Mouse (Mus musculus) forebrain, embryonic 11.5 days (tissue): Measurements from ENCODE around the gene Trappc6a. TPM values are rescaled to one million over a fixed set of nuclear protein-coding genes. Genes with fewer than 3 reads are reported as not detected.

Source experiments
- ATAC-seq: fragments of 200-750 bp; cut with Nextera tagmentation; replicated peaks from 2 replicates; pipeline ENCODE4 v1.8.0; 2017; ENCODE audit warnings: moderate TSS enrichment; ENCODE audit not compliant: low FRiP score
- DNase-seq: peaks from one replicate; pipeline ENCODE4 v3.0.0-alpha.2; 2017; ENCODE audit warnings: low spot score
- H3K27ac ChIP-seq: fragments of 300-500 bp; sonication (generic); 2 replicates; pipeline ENCODE4 v1.5.1; 2014; ENCODE audit warnings: low read depth, low read length
- H3K27me3 ChIP-seq: fragments of 300-500 bp; sonication (generic); 2 replicates; pipeline ENCODE4 v1.6.1; 2014; ENCODE audit warnings: mild to moderate bottlenecking, low read length, mixed read lengths; ENCODE audit not compliant: control insufficient read depth, insufficient read depth
- H3K36me3 ChIP-seq: fragments of 300-500 bp; sonication (generic); 2 replicates; pipeline ENCODE4 v1.6.1; 2014; ENCODE audit warnings: mild to moderate bottlenecking, low read length, moderate library complexity, mixed read lengths; ENCODE audit not compliant: control insufficient read depth, insufficient read depth
- H3K4me1 ChIP-seq: fragments of 300-500 bp; sonication (generic); replicated peaks from 2 replicates; pipeline ENCODE4 v1.6.1; 2014; ENCODE audit warnings: low read length, mixed read lengths; ENCODE audit not compliant: control insufficient read depth, insufficient read depth
- H3K4me2 ChIP-seq: fragments of 300-500 bp; sonication (generic); 2 replicates; pipeline ENCODE4 v1.6.1; 2014; ENCODE audit warnings: low read depth, mild to moderate bottlenecking, low read length, moderate library complexity, mixed read lengths; ENCODE audit not compliant: severe bottlenecking
- H3K4me3 ChIP-seq: fragments of 300-500 bp; sonication (generic); 2 replicates; pipeline ENCODE4 v1.5.1; 2014; ENCODE audit warnings: low read depth, low read length
- H3K9ac ChIP-seq: fragments of 300-500 bp; sonication (generic); 2 replicates; pipeline ENCODE4 v1.6.1; 2014; ENCODE audit warnings: low read length
- H3K9me3 ChIP-seq: fragments of 300-500 bp; sonication (generic); 2 replicates; pipeline ENCODE4 v1.6.1; 2016; ENCODE audit warnings: low read length, mixed read lengths; ENCODE audit not compliant: control insufficient read depth
- WGBS: fragments of 180-500 bp; shearing (Covaris S2); extraction: QIAGEN DNeasy Blood & Tissue Kit; methylation state at CpG from one replicate; pipeline ENCODE4 v1.1.7; 2014; 5-methylcytosine and 5-hydroxymethylcytosine counted together
- polyA plus RNA-seq: library from polyadenylated mRNA; unstranded; fragments of >200 nt; fragmentation: Nextera tagmentation; extraction: Ambion mirVana; gene quantifications from 2 replicates; pipeline ENCODE4 v1.2.1, GENCODE M21; 2014

The Trappc6a gene
- polyA plus RNA-seq, 1 experiment from 2014 or later = 43.7 TPM

GRCm38 (mm10) chr7:19557982-19558900, 50.0 kb downstream of the Trappc6a start:
- no peak overlapping the region for H3K4me3 ChIP-seq
- H3K27me3 ChIP-seq = no peaks in the 10 kb centered on the region
- H3K36me3 ChIP-seq = no peaks in the 10 kb centered on the region
- ATAC-seq = no peak
- 92% methylated on average over 6 of the region's 6 CpGs for WGBS
- DNase-seq = no peak
- H3K27ac ChIP-seq = no peak overlapping the region
- H3K4me1 ChIP-seq = peaks cover 11% of the 10 kb centered on the region
- no peak overlapping the region for H3K9ac ChIP-seq
- H3K4me2 ChIP-seq = no peak overlapping the region
- no peaks in the 10 kb centered on the region for H3K9me3 ChIP-seq

GRCm38 (mm10) chr7:19558965-19559364, 50.8 kb downstream of the Trappc6a start:
- ATAC-seq (no peak), DNase-seq (no peak)
- H3K27me3 ChIP-seq = no peaks in the 10 kb centered on the region
- no peaks in the 10 kb centered on the region for H3K36me3 ChIP-seq
- H3K27ac ChIP-seq = no peak overlapping the region
- no peaks in the 10 kb centered on the region for H3K9me3 ChIP-seq
- H3K4me3 ChIP-seq = no peak overlapping the region
- H3K4me2 ChIP-seq = no peak overlapping the region
- no peak overlapping the region for H3K9ac ChIP-seq
- 37% methylated on average over 2 of the region's 2 CpGs for WGBS
- H3K4me1 ChIP-seq = peaks cover 14% of the 10 kb centered on the region

- ATAC-seq (no peak), DNase-seq (no peak)
- Histone ChIP-seq H3K4me3 (peak overlapping the region; percentile 97), H3K27me3 (no peaks in the 10 kb centered on the region), H3K4me2 (peak overlapping the region; percentile 99), H3K4me1 (peaks cover 14% of the 10 kb centered on the region), H3K27ac (no peak overlapping the region), H3K9ac (peak overlapping the region; percentile 93), H3K36me3 (peaks cover 11% of the 10 kb centered on the region; the same call in 1 of the 2 replicates), H3K9me3 (no peaks in the 10 kb centered on the region; the same call in 1 of the 2 replicates)
- 29% methylated on average over 11 of the region's 11 CpGs for WGBS
These were observed 52.5 kb downstream of the Trappc6a start for GRCm38 (mm10) chr7:19560491-19561260.

- Histone ChIP-seq H3K4me2 (peak overlapping the region; percentile 99), H3K27ac (peak overlapping the region; percentile 86; the same call in 1 of the 2 replicates), H3K27me3 (no peaks in the 10 kb centered on the region), H3K4me1 (peaks cover 14% of the 10 kb centered on the region), H3K9me3 (no peaks in the 10 kb centered on the region; the same call in 1 of the 2 replicates), H3K9ac (peak overlapping the region; percentile 93), H3K36me3 (peaks cover 11% of the 10 kb centered on the region; the same call in 1 of the 2 replicates), H3K4me3 (peak overlapping the region; percentile 97)
- ATAC-seq (no peak), DNase-seq (no peak)
- 1% methylated on average over 11 of the region's 11 CpGs for WGBS
These were observed 53.2 kb downstream of the Trappc6a start for GRCm38 (mm10) chr7:19561431-19561764.

GRCm38 (mm10) chr7:19561765-19562642, 53.8 kb downstream of the Trappc6a start:
- H3K4me3 ChIP-seq = peak overlapping the region; percentile 97
- peak; percentile 98 for DNase-seq
- no peaks in the 10 kb centered on the region for H3K27me3 ChIP-seq
- peak overlapping the region; percentile 99 for H3K4me2 ChIP-seq
- H3K9ac ChIP-seq = peak overlapping the region; percentile 93
- H3K27ac ChIP-seq = peak overlapping the region; percentile 86
- H3K36me3 ChIP-seq = peaks cover 11% of the 10 kb centered on the region; the same call in 1 of the 2 replicates
- H3K4me1 ChIP-seq = peaks cover 14% of the 10 kb centered on the region
- H3K9me3 ChIP-seq = no peaks in the 10 kb centered on the region; the same call in 1 of the 2 replicates
- under 1% methylated on average over 94 of the region's 102 CpGs for WGBS
- peak; percentile 85 for ATAC-seq

GRCm38 (mm10) chr7:19562643-19563410, 54.6 kb downstream of the Trappc6a start, which contains the start of gene Ppp1r37:
Gene Ppp1r37, minus strand, starts transcription at chr7:19563076.
- peak within 1 kb of the TSS; percentile 86 for H3K27ac ChIP-seq
- DNase-seq (no peak), ATAC-seq (peak; percentile 44; the same call in 1 of the 2 replicates)
- H3K27me3 ChIP-seq = no peaks in the 10 kb centered on the region
- peak within 1 kb of the TSS; percentile 93 for H3K9ac ChIP-seq
- peaks cover 11% of the 10 kb centered on the region; the same call in 1 of the 2 replicates for H3K36me3 ChIP-seq
- H3K4me2 ChIP-seq = peak within 1 kb of the TSS; percentile 99
- 1% methylated on average over 19 of the region's 19 CpGs for WGBS
- H3K9me3 ChIP-seq = no peaks in the 10 kb centered on the region; the same call in 1 of the 2 replicates
- peaks cover 14% of the 10 kb centered on the region for H3K4me1 ChIP-seq
- peak within 1 kb of the TSS; percentile 97 for H3K4me3 ChIP-seq

GRCm38 (mm10) chr7:19563884-19564283, 55.7 kb downstream of the Trappc6a start:
- peaks cover 11% of the 10 kb centered on the region; the same call in 1 of the 2 replicates for H3K36me3 ChIP-seq
- no peak overlapping the region for H3K4me3 ChIP-seq
- H3K4me2 ChIP-seq = no peak overlapping the region
- H3K27me3 ChIP-seq = no peaks in the 10 kb centered on the region
- ATAC-seq (no peak), DNase-seq (no peak)
- H3K4me1 ChIP-seq = peaks cover 13% of the 10 kb centered on the region
- no peaks in the 10 kb centered on the region; the same call in 1 of the 2 replicates for H3K9me3 ChIP-seq
- no peak overlapping the region for H3K27ac ChIP-seq
- H3K9ac ChIP-seq = no peak overlapping the region
- 84% methylated on average over 3 of the region's 3 CpGs for WGBS
